Mouse (Mus musculus) myocyte (in vitro differentiated cells): ENCODE data around the gene Gabbr2. TPM values are rescaled to one million over a fixed set of nuclear protein-coding genes. Genes with fewer than 3 reads are reported as not detected.

Experiments used
- H3K27me3 ChIP-seq: one replicate; pipeline ENCODE4 v1.6.1; 2011; ENCODE audit not compliant: control insufficient read depth, insufficient read depth, insufficient read length
- H3K36me3 ChIP-seq: one replicate; pipeline ENCODE4 v1.6.1; 2011; ENCODE audit not compliant: control insufficient read depth, insufficient read depth
- H3K4me2 ChIP-seq: one replicate; pipeline ENCODE4 v1.6.1; 2011; ENCODE audit warnings: low read depth, control low read depth
- H3K4me3 ChIP-seq: one replicate; pipeline ENCODE4 v1.5.1; 2011; ENCODE audit warnings: mild to moderate bottlenecking, control low read depth, moderate library complexity
- H3K79me2 ChIP-seq: one replicate; pipeline ENCODE4 v1.6.1; 2011; ENCODE audit not compliant: control insufficient read depth, insufficient read depth
- H3ac ChIP-seq: one replicate; pipeline ENCODE4 v1.6.1; 2011; ENCODE audit not compliant: control insufficient read depth, insufficient read length
- CEBPB ChIP-seq: IDR thresholded peaks from 2 replicates; pipeline ENCODE4 v1.6.1; 2011; ENCODE audit warnings: mild to moderate bottlenecking, moderate library complexity; ENCODE audit not compliant: poor library complexity, insufficient read depth, severe bottlenecking
- E2F4 ChIP-seq: IDR thresholded peaks from one replicate; pipeline ENCODE4 v1.6.1; 2011; ENCODE audit warnings: mild to moderate bottlenecking, control low read depth, moderate library complexity; ENCODE audit not compliant: insufficient read depth
- MAX ChIP-seq: IDR thresholded peaks from one replicate; pipeline ENCODE4 v1.6.1; 2011; ENCODE audit warnings: low read depth, mild to moderate bottlenecking, control low read depth
- MYOD1 ChIP-seq, 3 experiments: IDR thresholded peaks; one replicate each; pipeline ENCODE4 v1.6.1; 2011; ENCODE audit warnings: control low read depth in 2 of 3, low read depth in 2 of 3, mild to moderate bottlenecking in 2 of 3, moderate library complexity in 1 of 3; ENCODE audit not compliant: insufficient read length in 2 of 3, control insufficient read depth in 1 of 3
- MYOG ChIP-seq, 3 experiments: IDR thresholded peaks; one replicate each; pipeline ENCODE4 v1.6.1; 2011; ENCODE audit warnings: control low read depth in 2 of 3, low read depth in 2 of 3, mild to moderate bottlenecking in 2 of 3; ENCODE audit not compliant: insufficient read length in 2 of 3, control insufficient read depth in 1 of 3, insufficient read depth in 1 of 3
- POLR2A ChIP-seq: IDR thresholded peaks from one replicate; pipeline ENCODE4 v1.6.1; 2011; ENCODE audit warnings: low read depth, mild to moderate bottlenecking, control low read depth, moderate library complexity; ENCODE audit not compliant: insufficient read length
- POLR2AphosphoS2 ChIP-seq: IDR thresholded peaks from one replicate; pipeline ENCODE4 v1.6.1; 2011; ENCODE audit warnings: low read depth, control low read depth; ENCODE audit not compliant: insufficient read length
- REST ChIP-seq: IDR thresholded peaks from one replicate; pipeline ENCODE4 v1.6.1; 2011; ENCODE audit warnings: mild to moderate bottlenecking, control low read depth, moderate library complexity; ENCODE audit not compliant: insufficient read depth, insufficient read length
- SRF ChIP-seq: IDR thresholded peaks from one replicate; pipeline ENCODE4 v1.6.1; 2011; ENCODE audit warnings: low read depth; ENCODE audit not compliant: control insufficient read depth, insufficient read length
- TCF12 ChIP-seq: IDR thresholded peaks from one replicate; pipeline ENCODE4 v1.6.1; 2011; ENCODE audit warnings: mild to moderate bottlenecking, control low read depth; ENCODE audit not compliant: poor library complexity, insufficient read depth, severe bottlenecking
- TCF3 ChIP-seq: IDR thresholded peaks from one replicate; pipeline ENCODE4 v1.6.1; 2011; ENCODE audit warnings: low read depth, control low read depth; ENCODE audit not compliant: insufficient read length
- USF1 ChIP-seq: IDR thresholded peaks from one replicate; pipeline ENCODE4 v1.6.1; 2011; ENCODE audit warnings: low read depth, mild to moderate bottlenecking, control low read depth, moderate library complexity
- polyA plus RNA-seq: library from polyadenylated mRNA; unstranded; fragments of >200 nt; fragmentation: generic; extraction: Trizol; gene quantifications from one replicate; pipeline ENCODE4 v1.2.1, GENCODE M21; 2012; ENCODE audit warnings: missing spikeins

Gabbr2 gene
- polyA plus RNA-seq, 1 experiment = not detected

DNA sequence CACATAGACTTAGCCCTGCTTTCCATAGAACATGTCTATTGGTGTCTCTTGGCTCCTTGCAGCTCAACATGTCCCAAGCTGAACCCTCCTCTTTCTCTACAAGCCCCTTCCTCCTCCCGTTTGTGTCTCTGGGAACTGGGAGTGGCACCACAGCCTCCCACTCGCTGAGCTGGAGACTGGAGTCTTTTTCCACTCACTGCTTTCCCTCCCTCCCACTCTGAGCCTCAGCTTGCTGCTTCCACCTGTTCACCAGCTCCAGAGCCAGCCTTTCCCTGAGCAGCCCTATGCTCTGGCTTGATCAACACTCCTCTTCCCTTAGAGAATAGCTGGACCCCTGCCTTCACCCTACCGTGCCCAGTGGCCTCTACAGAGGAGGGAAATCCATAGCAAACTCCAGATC, 185.8 kb downstream of the Gabbr2 start:
- H3ac ChIP-seq = no peak overlapping the region
- no peaks in the 10 kb centered on the region for H3K79me2 ChIP-seq
- H3K27me3 ChIP-seq = no peaks in the 10 kb centered on the region
- H3K4me3 ChIP-seq = no peak overlapping the region
- no peak overlapping the region for H3K4me2 ChIP-seq
- H3K36me3 ChIP-seq = no peaks in the 10 kb centered on the region
- TF ChIP-seq E2F4 (no peak), SRF (no peak), POLR2A (no peak), TCF12 (no peak), REST (no peak), CEBPB (no peak), MYOD1 (IDR thresholded peaks at IDR 0.05; ENCODE audit: control insufficient read depth in 1 of 3, insufficient read length in 2 of 3, low read depth in 2 of 3) (no peak), MAX (no peak), MYOG (IDR thresholded peaks at IDR 0.05; ENCODE audit: control insufficient read depth in 1 of 3, insufficient read depth in 1 of 3, insufficient read length in 2 of 3, low read depth in 2 of 3) (no peak), USF1 (no peak), POLR2AphosphoS2 (no peak), TCF3 (no peak)

DNA sequence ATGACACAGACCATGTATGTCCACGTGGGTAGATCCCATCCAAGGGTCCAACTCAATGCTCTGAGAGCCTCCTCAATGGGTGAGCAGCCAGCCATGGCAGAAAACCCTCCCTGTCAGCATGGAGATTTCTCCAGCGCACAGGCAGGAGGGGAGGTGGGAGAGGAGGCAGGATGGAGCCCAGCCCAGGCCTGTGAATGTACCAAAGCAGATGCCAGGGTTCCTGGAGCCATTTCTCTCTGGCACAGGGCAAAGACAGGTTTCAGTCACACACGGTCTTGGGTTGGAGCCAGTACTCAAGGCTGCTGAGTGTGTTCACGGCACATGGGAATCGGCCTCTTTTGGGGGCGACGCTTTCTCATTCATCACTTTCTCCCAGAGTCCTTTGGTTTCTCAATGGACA, 189.3 kb downstream of the Gabbr2 start:
- Histone ChIP-seq H3K36me3 (no peaks in the 10 kb centered on the region), H3K4me3 (no peak overlapping the region), H3ac (no peak overlapping the region), H3K27me3 (no peaks in the 10 kb centered on the region), H3K4me2 (no peak overlapping the region), H3K79me2 (no peaks in the 10 kb centered on the region)
- TF ChIP-seq USF1 (no peak), REST (no peak), MYOD1 (IDR thresholded peaks at IDR 0.05; ENCODE audit: control insufficient read depth in 1 of 3, insufficient read length in 2 of 3, low read depth in 2 of 3) (no peak), POLR2A (no peak), E2F4 (no peak), POLR2AphosphoS2 (no peak), TCF3 (no peak), MYOG (IDR thresholded peaks at IDR 0.05; ENCODE audit: control insufficient read depth in 1 of 3, insufficient read depth in 1 of 3, insufficient read length in 2 of 3, low read depth in 2 of 3) (no peak), CEBPB (no peak), MAX (no peak), SRF (no peak), TCF12 (no peak)

DNA sequence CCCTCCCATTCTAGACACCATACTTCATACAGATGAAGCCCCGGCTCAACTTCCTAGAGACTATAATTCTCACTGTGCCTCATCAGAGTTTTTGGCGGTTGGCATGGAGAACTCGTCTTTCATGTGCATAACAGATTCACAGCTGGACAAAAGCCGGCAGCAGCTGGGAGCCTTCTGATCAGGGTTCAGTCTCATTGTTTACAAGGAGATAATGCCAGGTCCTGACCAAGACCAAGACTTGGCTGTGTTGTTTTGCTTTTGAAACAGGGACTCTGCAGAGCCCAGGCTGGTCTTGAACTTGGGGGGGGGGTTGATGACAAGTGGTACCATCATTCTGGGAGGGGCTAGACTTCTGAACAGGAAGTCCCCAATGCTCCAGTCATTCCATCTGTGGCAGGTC, 191.8 kb downstream of the Gabbr2 start:
- H3K4me2 ChIP-seq = no peak overlapping the region
- H3K79me2 ChIP-seq = no peaks in the 10 kb centered on the region
- H3K4me3 ChIP-seq = no peak overlapping the region
- no peak overlapping the region for H3ac ChIP-seq
- no peaks in the 10 kb centered on the region for H3K36me3 ChIP-seq
- no peaks in the 10 kb centered on the region for H3K27me3 ChIP-seq
- TF ChIP-seq TCF12 (no peak), POLR2A (no peak), E2F4 (no peak), POLR2AphosphoS2 (no peak), CEBPB (no peak), MYOD1 (IDR thresholded peaks at IDR 0.05; ENCODE audit: control insufficient read depth in 1 of 3, insufficient read length in 2 of 3, low read depth in 2 of 3) (no peak), MAX (no peak), SRF (no peak), REST (no peak), TCF3 (no peak), USF1 (no peak), MYOG (IDR thresholded peaks at IDR 0.05; ENCODE audit: control insufficient read depth in 1 of 3, insufficient read depth in 1 of 3, insufficient read length in 2 of 3, low read depth in 2 of 3) (no peak)

DNA sequence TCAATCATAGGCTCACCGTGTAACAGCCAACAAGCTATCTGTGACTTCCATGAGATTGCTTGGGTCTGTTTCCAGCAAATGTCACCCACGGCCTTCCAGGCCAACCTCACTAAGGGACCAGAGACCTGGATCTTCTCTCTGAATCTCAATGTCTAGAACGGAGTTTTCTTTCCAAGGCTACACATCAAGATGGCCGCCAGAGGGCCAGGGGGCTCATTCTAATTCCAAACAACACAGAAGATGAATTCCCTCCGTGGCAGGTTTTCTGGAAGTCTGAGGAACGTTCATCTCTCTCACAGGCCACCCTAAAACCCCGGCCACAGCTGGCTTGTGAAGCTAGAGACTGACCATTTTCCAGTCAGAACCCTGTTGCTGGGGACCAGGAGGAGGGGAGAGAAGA, 196.0 kb downstream of the Gabbr2 start:
- Histone ChIP-seq H3K4me2 (no peak overlapping the region), H3ac (no peak overlapping the region), H3K79me2 (no peaks in the 10 kb centered on the region), H3K27me3 (no peaks in the 10 kb centered on the region), H3K36me3 (no peaks in the 10 kb centered on the region), H3K4me3 (no peak overlapping the region)
- TF ChIP-seq USF1 (no peak), MYOG (IDR thresholded peaks at IDR 0.05; ENCODE audit: control insufficient read depth in 1 of 3, insufficient read depth in 1 of 3, insufficient read length in 2 of 3, low read depth in 2 of 3) (no peak), REST (no peak), TCF3 (no peak), E2F4 (no peak), POLR2A (no peak), MAX (no peak), TCF12 (no peak), SRF (no peak), MYOD1 (IDR thresholded peaks at IDR 0.05; ENCODE audit: control insufficient read depth in 1 of 3, insufficient read length in 2 of 3, low read depth in 2 of 3) (no peak), POLR2AphosphoS2 (no peak)

DNA sequence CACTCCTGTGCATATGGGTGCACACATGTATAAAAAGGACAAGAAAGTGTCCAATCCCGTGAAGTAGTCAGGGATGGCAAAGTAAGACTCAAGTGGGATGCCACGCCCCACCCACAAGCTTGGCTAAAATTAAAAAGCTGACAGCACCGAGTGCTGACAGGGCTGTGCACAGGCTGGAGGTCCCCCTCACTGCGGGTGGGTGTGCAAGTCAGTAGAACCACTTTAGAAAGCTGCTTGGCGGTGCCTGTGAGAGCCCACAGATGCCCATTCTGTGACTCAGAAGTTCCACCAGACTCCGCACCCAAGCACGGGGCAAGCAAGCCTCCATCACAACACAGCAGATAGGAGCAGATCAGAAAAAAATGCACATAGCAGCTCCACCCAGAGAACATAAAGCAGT, 197.1 kb downstream of the Gabbr2 start:
- Histone ChIP-seq H3ac (no peak overlapping the region), H3K36me3 (no peaks in the 10 kb centered on the region), H3K4me2 (peak overlapping the region; percentile 34), H3K27me3 (no peaks in the 10 kb centered on the region), H3K79me2 (no peaks in the 10 kb centered on the region), H3K4me3 (no peak overlapping the region)
- no peak for TF ChIP-seq SRF
- TF ChIP-seq TCF3 = no peak
- TF ChIP-seq CEBPB = no peak
